11 mouse cellular contexts compared by ENCODE assay signal in the genomic region with DNA sequence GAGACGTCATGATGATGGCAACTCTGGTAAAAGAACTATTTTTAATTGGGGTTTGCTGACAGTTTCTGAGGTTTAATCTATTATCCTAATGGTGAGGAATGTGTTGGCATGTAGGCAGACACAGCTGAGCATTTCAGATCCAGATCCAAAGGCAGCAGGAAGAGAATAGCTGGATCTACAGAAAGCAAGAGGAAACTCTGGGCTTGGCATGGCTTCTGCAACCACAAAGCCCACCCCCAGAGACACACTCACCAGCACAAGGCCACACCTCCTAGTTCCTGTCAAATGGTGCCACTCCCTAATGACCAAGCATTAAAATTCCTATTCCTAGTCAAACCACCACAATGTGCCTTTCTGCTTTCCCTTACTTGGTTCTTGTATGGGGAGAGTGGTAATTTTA. TPM values are rescaled to one million over a fixed set of nuclear protein-coding genes. Genes with fewer than 3 reads are reported as not detected.
DNase-seq lines count a peak whose midpoint lies in the region; ATAC-seq and TF ChIP-seq lines count a peak whose summit lies in the region.
"Had no signal": no experiment of that assay in that cellular context is flagged by ENCODE, and none has a peak within 500 bp of the region (broad histone marks: within the 10 kb centered on the region; RNA-seq: fewer than 3 reads in every experiment).

No protein-coding gene starts in this region.

- H3K4me3 ChIP-seq in G1E (ENCODE audit: low read depth, low read length): no peak overlapping the region
- no peak overlapping the region for H3K4me3 ChIP-seq in forebrain, embryonic 11.5 days (ENCODE audit: low read depth, low read length)
- no peak overlapping the region for H3K4me3 ChIP-seq in midbrain, embryonic 10.5 days
- H3K4me3 ChIP-seq: forebrain, embryonic 12.5 days; heart, embryonic 15.5 days; kidney, embryonic 15.5 days had no signal

- DNase-seq in G1E (ENCODE audit: low spot score) (no peak), Patski (ENCODE audit: low read depth, low spot score) (no peak)
- peak; percentile 9 to 17 for DNase-seq in heart, postnatal 36 days
- no peak for DNase-seq in forebrain, embryonic 11.5 days (ENCODE audit: low spot score)
- DNase-seq in kidney, adult 18-20 months: no peak
- no peak for DNase-seq in midbrain, embryonic 10.5 days (ENCODE audit: low spot score)
- DNase-seq: cerebellum, adult 9-11 months had no signal

- H3K9ac ChIP-seq in forebrain, embryonic 11.5 days (ENCODE audit: low read length): no peak overlapping the region
- H3K9ac ChIP-seq: forebrain, embryonic 12.5 days; heart, embryonic 15.5 days; kidney, embryonic 15.5 days had no signal

- POLR2A ChIA-PET in Patski (lab: Charles Lee): no interaction called here

- H3K27me3 ChIP-seq in G1E (ENCODE audit: insufficient read depth, low read length) (no peaks in the 10 kb centered on the region), Patski (no peaks in the 10 kb centered on the region)
- H3K27me3 ChIP-seq in forebrain, embryonic 11.5 days (ENCODE audit: control insufficient read depth, insufficient read depth, low read length): no peaks in the 10 kb centered on the region
- no peaks in the 10 kb centered on the region for H3K27me3 ChIP-seq in midbrain, embryonic 10.5 days (ENCODE audit: low read depth, poor library complexity, severe bottlenecking)
- H3K27me3 ChIP-seq: forebrain, embryonic 12.5 days; heart, embryonic 15.5 days; kidney, embryonic 15.5 days had no signal

- in situ Hi-C loops in Patski (cut with MboI; ENCODE audit: low pct_unique_long_range_greater_than_20kb): no loop called here

- peaks cover 49% of the 10 kb centered on the region for H3K36me3 ChIP-seq in G1E (replicated peaks)
- no peaks in the 10 kb centered on the region for H3K36me3 ChIP-seq in forebrain, embryonic 11.5 days (ENCODE audit: control insufficient read depth, insufficient read depth, low read length)
- no peaks in the 10 kb centered on the region for H3K36me3 ChIP-seq in midbrain, embryonic 10.5 days
- H3K36me3 ChIP-seq: forebrain, embryonic 12.5 days; heart, embryonic 15.5 days; kidney, embryonic 15.5 days had no signal

- 84% methylated on average over 1 of the region's 1 CpGs for WGBS in forebrain, embryonic 11.5 days
- 89% methylated on average over 1 of the region's 1 CpGs for WGBS in midbrain, embryonic 10.5 days

- intact Hi-C loops in heart, postnatal 36 days (cut with DNase I): no loop called here

- H3K4me2 ChIP-seq in forebrain, embryonic 11.5 days (ENCODE audit: low read depth, low read length, severe bottlenecking): no peak overlapping the region
- H3K4me2 ChIP-seq: forebrain, embryonic 12.5 days; heart, embryonic 15.5 days; kidney, embryonic 15.5 days had no signal

- ATAC-seq in G1E (ENCODE audit: extremely low read depth, insufficient number of reproducible peaks, low FRiP score, poor library complexity, severe bottlenecking): peak; percentile 54
- peak; percentile 39 for ATAC-seq in Patski
- peak; percentile 96 for ATAC-seq in megakaryocyte progenitor cell, adult 5-6 weeks (replicated peaks; ENCODE audit: poor library complexity)
- ATAC-seq in forebrain, embryonic 11.5 days (replicated peaks; ENCODE audit: low FRiP score): no peak

- CTCF ChIA-PET in Patski (lab: Charles Lee): interaction anchor here (1.5 kb wide), 2 partner anchors 83 to 86 kb away, joined by 3 to 4 read pairs; no protein-coding TSS in a partner anchor

- H3K9me3 ChIP-seq in G1E (replicated peaks): no peaks in the 10 kb centered on the region
- H3K9me3 ChIP-seq in forebrain, embryonic 11.5 days (ENCODE audit: control insufficient read depth, low read length): no peaks in the 10 kb centered on the region
- H3K9me3 ChIP-seq in midbrain, embryonic 10.5 days (replicated peaks): no peaks in the 10 kb centered on the region
- H3K9me3 ChIP-seq: forebrain, embryonic 12.5 days; heart, embryonic 15.5 days; kidney, embryonic 15.5 days had no signal

- TF ChIP-seq CTCF in G1E (IDR thresholded peaks at IDR 0.05; ENCODE audit: low read depth, low read length): no peak
- TF ChIP-seq CTCF in Patski (IDR thresholded peaks at IDR 0.05): no peak

- H3K4me1 ChIP-seq in G1E (ENCODE audit: insufficient read depth, low read depth, low read length): peaks cover 8% of the 10 kb centered on the region
- H3K4me1 ChIP-seq in forebrain, embryonic 11.5 days (replicated peaks; ENCODE audit: control insufficient read depth, insufficient read depth, low read length): no peaks in the 10 kb centered on the region
- H3K4me1 ChIP-seq in midbrain, embryonic 10.5 days: no peaks in the 10 kb centered on the region
- H3K4me1 ChIP-seq: forebrain, embryonic 12.5 days; heart, embryonic 15.5 days; kidney, embryonic 15.5 days had no signal

- H3K27ac ChIP-seq in forebrain, embryonic 11.5 days (ENCODE audit: low read depth, low read length): no peak overlapping the region
- H3K27ac ChIP-seq in midbrain, embryonic 10.5 days (replicated peaks): no peak overlapping the region
- H3K27ac ChIP-seq: forebrain, embryonic 12.5 days; heart, embryonic 15.5 days; kidney, embryonic 15.5 days had no signal

RNA-seq across cellular contexts. Expression of a gene that starts 30.0 kb away (rescaled TPM):
- total RNA-seq in G1E (2014; fragmentation: Nextera tagmentation): 100 and 118 TPM in 2 replicates
- 49.5 and 52.0 TPM in 2 replicates for total RNA-seq in G1E (2017)
- 2.2 and 2.3 TPM in 2 replicates for polyA plus RNA-seq in G1E (2012)
- polyA plus RNA-seq in Patski (2021): 24.8 TPM
- total RNA-seq in heart, postnatal 36 days (2021): 10 to 100 TPM; 23.5 to 24.3 TPM
- 42.5 and 44.4 TPM in 2 replicates for total RNA-seq in megakaryocyte progenitor cell, adult 5-6 weeks (2015)
- 30.8 and 31.0 TPM in 2 replicates for total RNA-seq in megakaryocyte progenitor cell, adult 5-6 weeks (2017)
- 43.4 and 47.7 TPM in 2 replicates for polyA plus RNA-seq in forebrain, embryonic 11.5 days (2014; fragmentation: Nextera tagmentation; extraction: Ambion mirVana)
- 38.9 and 44.2 TPM in 2 replicates for polyA plus RNA-seq in midbrain, embryonic 10.5 days (2016; fragmentation: Nextera tagmentation; extraction: Ambion mirVana)

RNA-seq across cellular contexts. Expression of a gene that starts 30.1 kb away (rescaled TPM):
- 53.7 and 57.9 TPM in 2 replicates for total RNA-seq in G1E (2014; fragmentation: Nextera tagmentation)
- total RNA-seq in G1E (2017): 29.9 and 31.5 TPM in 2 replicates
- polyA plus RNA-seq in G1E (2012): 6.8 and 9.1 TPM in 2 replicates
- polyA plus RNA-seq in Patski (2021): 5.6 TPM
- 10 to 100 TPM; 10.2 to 12.4 TPM for total RNA-seq in heart, postnatal 36 days (2021)
- 38.2 and 41.4 TPM in 2 replicates for total RNA-seq in megakaryocyte progenitor cell, adult 5-6 weeks (2015)
- total RNA-seq in megakaryocyte progenitor cell, adult 5-6 weeks (2017): 27.4 and 30.4 TPM in 2 replicates
- polyA plus RNA-seq in forebrain, embryonic 11.5 days (2014; fragmentation: Nextera tagmentation; extraction: Ambion mirVana): 12.5 and 12.7 TPM in 2 replicates
- 10.9 and 12.4 TPM in 2 replicates for polyA plus RNA-seq in midbrain, embryonic 10.5 days (2016; fragmentation: Nextera tagmentation; extraction: Ambion mirVana)

Comparison
In these comparisons a context has a peak if more than half of its experiments do, and no peak if none do; other contexts are left out.
1. DNase-seq: peak in heart, postnatal 36 days (2 of 2); none in G1E (single experiment), Patski (single experiment), forebrain, embryonic 11.5 days (single experiment), kidney, adult 18-20 months (single experiment) and midbrain, embryonic 10.5 days (single experiment).